Mouse (Mus musculus) neural tube, embryonic 11.5 days (tissue): ENCODE measurements around the gene 1700011L22Rik. TPM values are rescaled to one million over a fixed set of nuclear protein-coding genes. Genes with fewer than 3 reads are reported as not detected.
A peak's percentile ranks its signal among the peaks of the same experiment; 100 is the strongest.

ENCODE experiments used
- ATAC-seq: fragments of 200-750 bp; cut with Nextera tagmentation; 2 replicates; pipeline ENCODE4 v1.8.0; 2017; ENCODE audit warnings: moderate number of reproducible peaks, mild to moderate bottlenecking, moderate TSS enrichment, moderate library complexity; ENCODE audit not compliant: insufficient read depth, low FRiP score, low TSS enrichment
- DNase-seq: peaks from one replicate; pipeline ENCODE4 v3.0.0-alpha.2; 2015; ENCODE audit warnings: low spot score
- H3K27ac ChIP-seq: fragments of 300-500 bp; sonication (generic); 2 replicates; pipeline ENCODE4 v1.5.1; 2014; ENCODE audit warnings: low read depth, mild to moderate bottlenecking, low read length
- H3K27me3 ChIP-seq: fragments of 300-500 bp; sonication (generic); 2 replicates; pipeline ENCODE4 v1.6.1; 2014; ENCODE audit warnings: mild to moderate bottlenecking, low read length, mixed read lengths; ENCODE audit not compliant: control insufficient read depth, insufficient read depth
- H3K36me3 ChIP-seq: fragments of 300-500 bp; sonication (generic); 2 replicates; pipeline ENCODE4 v1.6.1; 2014; ENCODE audit warnings: mild to moderate bottlenecking, low read length, moderate library complexity, mixed read lengths; ENCODE audit not compliant: control insufficient read depth, insufficient read depth
- H3K4me1 ChIP-seq: fragments of 300-500 bp; sonication (generic); 2 replicates; pipeline ENCODE4 v1.6.1; 2014; ENCODE audit warnings: low read length, mixed read lengths; ENCODE audit not compliant: control insufficient read depth, insufficient read depth
- H3K4me2 ChIP-seq: fragments of 300-500 bp; sonication (generic); 2 replicates; pipeline ENCODE4 v1.6.1; 2014; ENCODE audit warnings: low read depth, mild to moderate bottlenecking, moderate library complexity
- H3K4me3 ChIP-seq: fragments of 300-500 bp; sonication (generic); 2 replicates; pipeline ENCODE4 v1.5.1; 2014; ENCODE audit warnings: low read depth, low read length
- H3K9ac ChIP-seq: fragments of 300-500 bp; sonication (generic); 2 replicates; pipeline ENCODE4 v1.6.1; 2014; ENCODE audit warnings: mild to moderate bottlenecking, low read length
- H3K9me3 ChIP-seq: fragments of 300-500 bp; sonication (generic); 2 replicates; pipeline ENCODE4 v1.6.1; 2016; ENCODE audit warnings: low read length; ENCODE audit not compliant: control insufficient read depth
- WGBS: fragments of 180-500 bp; shearing (Covaris S2); extraction: QIAGEN DNeasy Blood & Tissue Kit; methylation state at CpG from one replicate; pipeline ENCODE4 v1.1.7; 2014; 5-methylcytosine and 5-hydroxymethylcytosine counted together
- polyA plus RNA-seq: library from polyadenylated mRNA; unstranded; fragments of >200 nt; fragmentation: Nextera tagmentation; extraction: Ambion mirVana; gene quantifications from 2 replicates; pipeline ENCODE4 v1.2.1, GENCODE M21; 2014

1700011L22Rik gene
- polyA plus RNA-seq, 1 experiment from 2014 or later, result not detected

GRCm38 (mm10) chr8:79226046-79226445 is 22.3 kb downstream of the 1700011L22Rik start:
- H3K27me3 ChIP-seq, result no peaks in the 10 kb centered on the region
- 87% methylated on average over 3 of the region's 3 CpGs for WGBS
- H3K4me2 ChIP-seq, result no peak overlapping the region
- H3K27ac ChIP-seq, result no peak overlapping the region
- no peak overlapping the region for H3K4me3 ChIP-seq
- H3K36me3 ChIP-seq, result no peaks in the 10 kb centered on the region
- no peak for DNase-seq
- H3K9ac ChIP-seq, result no peak overlapping the region
- no peaks in the 10 kb centered on the region for H3K4me1 ChIP-seq
- ATAC-seq, result no peak
- no peaks in the 10 kb centered on the region for H3K9me3 ChIP-seq

GRCm38 (mm10) chr8:79225586-79225985 is 22.8 kb downstream of the 1700011L22Rik start:
- WGBS, result 86% methylated on average over 7 of the region's 7 CpGs
- DNase-seq, result no peak
- no peak overlapping the region for H3K4me3 ChIP-seq
- H3K4me2 ChIP-seq, result no peak overlapping the region
- ATAC-seq, result no peak
- no peaks in the 10 kb centered on the region for H3K9me3 ChIP-seq
- no peaks in the 10 kb centered on the region for H3K4me1 ChIP-seq
- H3K27me3 ChIP-seq, result no peaks in the 10 kb centered on the region
- H3K27ac ChIP-seq, result no peak overlapping the region
- no peaks in the 10 kb centered on the region for H3K36me3 ChIP-seq
- no peak overlapping the region for H3K9ac ChIP-seq

- no peaks in the 10 kb centered on the region for H3K4me1 ChIP-seq
- no peak overlapping the region for H3K9ac ChIP-seq
- WGBS, result 58% methylated on average over 9 of the region's 9 CpGs
- H3K27ac ChIP-seq, result no peak overlapping the region
- H3K4me3 ChIP-seq, result no peak overlapping the region
- H3K9me3 ChIP-seq, result no peaks in the 10 kb centered on the region
- ATAC-seq, result no peak
- DNase-seq, result no peak
- no peak overlapping the region for H3K4me2 ChIP-seq
- H3K36me3 ChIP-seq, result no peaks in the 10 kb centered on the region
- no peaks in the 10 kb centered on the region for H3K27me3 ChIP-seq
Observed at GRCm38 (mm10) chr8:79224363-79224762, 24.0 kb downstream of the 1700011L22Rik start.

DNA sequence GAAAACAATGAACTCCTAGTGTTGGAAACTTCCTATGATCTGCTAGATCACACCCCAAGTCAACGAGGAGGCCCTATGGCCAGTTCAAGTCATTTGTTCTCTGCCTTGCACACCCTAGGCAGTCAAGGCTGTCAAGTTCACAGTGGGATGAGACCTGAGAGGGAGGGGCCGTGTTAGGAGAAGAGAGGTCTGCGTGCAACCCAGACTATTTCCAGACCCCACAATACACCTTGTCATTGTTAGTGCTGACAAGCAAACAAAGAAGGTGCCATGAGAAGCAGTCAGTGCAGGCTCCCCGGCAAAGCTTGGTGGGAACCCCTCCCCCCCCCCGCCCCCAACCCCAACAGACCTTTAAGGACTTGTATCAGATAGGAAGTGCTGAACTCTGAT is 25.6 kb downstream of the 1700011L22Rik start:
- WGBS, result 70% methylated on average over 5 of the region's 5 CpGs
- Histone ChIP-seq H3K4me2 (no peak overlapping the region), H3K4me1 (no peaks in the 10 kb centered on the region), H3K36me3 (no peaks in the 10 kb centered on the region), H3K4me3 (no peak overlapping the region), H3K9ac (no peak overlapping the region), H3K27me3 (no peaks in the 10 kb centered on the region), H3K9me3 (no peaks in the 10 kb centered on the region), H3K27ac (no peak overlapping the region)
- ATAC-seq, result no peak
- DNase-seq, result no peak

- H3K9me3 ChIP-seq, result no peaks in the 10 kb centered on the region
- no peaks in the 10 kb centered on the region for H3K36me3 ChIP-seq
- H3K9ac ChIP-seq, result no peak overlapping the region
- no peak overlapping the region for H3K4me3 ChIP-seq
- H3K4me1 ChIP-seq, result no peaks in the 10 kb centered on the region
- DNase-seq (no peak), ATAC-seq (no peak)
- no peak overlapping the region for H3K4me2 ChIP-seq
- no peak overlapping the region for H3K27ac ChIP-seq
- H3K27me3 ChIP-seq, result no peaks in the 10 kb centered on the region
- WGBS, result 68% methylated on average over 5 of the region's 5 CpGs
Observed at GRCm38 (mm10) chr8:79222106-79222751, 26.1 kb downstream of the 1700011L22Rik start.

- Histone ChIP-seq H3K27me3 (no peaks in the 10 kb centered on the region), H3K9me3 (no peaks in the 10 kb centered on the region), H3K4me2 (no peak overlapping the region), H3K4me1 (peaks cover 12% of the 10 kb centered on the region; the same call in 1 of the 2 replicates), H3K9ac (no peak overlapping the region), H3K4me3 (no peak overlapping the region), H3K36me3 (no peaks in the 10 kb centered on the region), H3K27ac (no peak overlapping the region)
- ATAC-seq (no peak), DNase-seq (no peak)
- 76% methylated on average over 9 of the region's 9 CpGs for WGBS
Observed at GRCm38 (mm10) chr8:79211630-79212029, 36.7 kb downstream of the 1700011L22Rik start.

GRCm38 (mm10) chr8:79209641-79210358 is 38.6 kb downstream of the 1700011L22Rik start:
- ATAC-seq (peak; percentile 81), DNase-seq (peak; percentile 67)
- peak overlapping the region; percentile 49 for H3K27ac ChIP-seq
- no peaks in the 10 kb centered on the region for H3K36me3 ChIP-seq
- peak overlapping the region; percentile 34 for H3K4me3 ChIP-seq
- H3K9ac ChIP-seq, result peak overlapping the region; percentile 58
- peaks cover 12% of the 10 kb centered on the region; the same call in 1 of the 2 replicates for H3K4me1 ChIP-seq
- H3K4me2 ChIP-seq, result peak overlapping the region; percentile 44
- 5% methylated on average over 27 of the region's 27 CpGs for WGBS
- H3K9me3 ChIP-seq, result no peaks in the 10 kb centered on the region
- no peaks in the 10 kb centered on the region for H3K27me3 ChIP-seq

GRCm38 (mm10) chr8:79208691-79209640 is 39.4 kb downstream of the 1700011L22Rik start:
- WGBS, result 15% methylated on average over 15 of the region's 15 CpGs
- Histone ChIP-seq H3K4me1 (peaks cover 12% of the 10 kb centered on the region; the same call in 1 of the 2 replicates), H3K27ac (peak overlapping the region; percentile 49), H3K9me3 (no peaks in the 10 kb centered on the region), H3K27me3 (no peaks in the 10 kb centered on the region), H3K36me3 (no peaks in the 10 kb centered on the region), H3K9ac (peak overlapping the region; percentile 58), H3K4me2 (peak overlapping the region; percentile 44), H3K4me3 (peak overlapping the region; percentile 34; the same call in 1 of the 2 replicates)
- peak; percentile 51 for DNase-seq
- 0 out of 2 replicates have a peak, but pooled peaks have one; percentile 31 for ATAC-seq
